ENCODE assay signal across 22 mouse cellular contexts in the genomic region with DNA sequence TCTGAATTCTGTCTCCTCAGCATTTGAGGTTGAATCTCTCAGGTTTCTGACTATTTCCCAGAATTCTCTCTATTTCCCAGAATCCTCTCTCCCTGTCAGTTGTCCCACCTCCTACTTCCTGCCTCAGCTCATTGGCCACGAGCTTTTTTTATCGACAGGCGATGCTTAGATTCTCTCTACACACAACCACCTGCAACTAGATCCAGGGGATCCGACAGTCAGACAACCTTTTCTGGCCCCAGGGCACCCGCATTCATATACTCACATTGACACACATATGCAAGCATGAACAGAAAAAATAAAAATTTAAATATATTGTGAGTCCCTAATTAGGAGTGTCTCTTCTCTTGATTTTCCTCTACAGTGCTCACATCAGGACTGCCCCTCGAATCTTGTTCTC.
"Had no signal": no experiment of that assay in that cellular context is flagged by ENCODE, and none has a peak within 500 bp of the region (broad histone marks: within the 10 kb centered on the region; RNA-seq: fewer than 3 reads in every experiment).

No protein-coding gene starts in this region.

- H3K4me1 ChIP-seq: liver, embryonic 15.5 days had no signal

- H3K9me3 ChIP-seq: limb, embryonic 10.5 days; limb, embryonic 13.5 days; liver, embryonic 12.5 days had no signal

- ATAC-seq: liver, embryonic 12.5 days; lung, postnatal 0 days had no signal

- H3K4me2 ChIP-seq: limb, embryonic 13.5 days; liver, embryonic 12.5 days; liver, embryonic 15.5 days; midbrain, embryonic 11.5 days had no signal

- H3K27ac ChIP-seq: kidney, postnatal 0 days; layer of hippocampus, adult 2 months; limb, embryonic 10.5 days; limb, embryonic 13.5 days; liver, embryonic 15.5 days had no signal

- H3K27me3 ChIP-seq: limb, embryonic 13.5 days had no signal

- H3K36me3 ChIP-seq: limb, embryonic 13.5 days; liver, embryonic 12.5 days; liver, embryonic 15.5 days had no signal

- DNase-seq: kidney, adult 11 months; kidney, adult 9 months; kidney, postnatal 25 days; layer of hippocampus, adult 9-11 months; liver; lung, adult 18-20 months; lung, postnatal 36 days; midbrain, embryonic 14.5 days; retina, postnatal 1 day; right cerebral cortex, postnatal 25 days; spleen, adult 18-20 months; thymus, adult 2 months; thymus, postnatal 14 days; thymus, postnatal 4 days had no signal

- H3K9ac ChIP-seq: limb, embryonic 13.5 days; liver, embryonic 12.5 days; liver, embryonic 15.5 days had no signal

- H3K4me3 ChIP-seq: layer of hippocampus, adult 2 months; limb, embryonic 10.5 days; limb, embryonic 13.5 days; liver, embryonic 12.5 days; liver, embryonic 15.5 days had no signal
